Mouse (Mus musculus) ES-E14 (cell line): ENCODE data around the gene Ttf1.

Experiments used
- HCFC1 ChIP-seq: IDR thresholded peaks from 2 replicates; pipeline ENCODE4 v1.6.1; 2012; ENCODE audit warnings: low read length, inconsistent platforms, borderline replicate concordance; ENCODE audit not compliant: insufficient read depth
- ZC3H11A ChIP-seq: IDR thresholded peaks from 2 replicates; pipeline ENCODE4 v1.6.1; 2012; ENCODE audit warnings: low read depth, mild to moderate bottlenecking, inconsistent platforms, low read length, borderline replicate concordance
- ZNF384 ChIP-seq: IDR thresholded peaks from 2 replicates; pipeline ENCODE4 v1.6.1; 2012; ENCODE audit warnings: low read depth, low read length, inconsistent platforms

DNA sequence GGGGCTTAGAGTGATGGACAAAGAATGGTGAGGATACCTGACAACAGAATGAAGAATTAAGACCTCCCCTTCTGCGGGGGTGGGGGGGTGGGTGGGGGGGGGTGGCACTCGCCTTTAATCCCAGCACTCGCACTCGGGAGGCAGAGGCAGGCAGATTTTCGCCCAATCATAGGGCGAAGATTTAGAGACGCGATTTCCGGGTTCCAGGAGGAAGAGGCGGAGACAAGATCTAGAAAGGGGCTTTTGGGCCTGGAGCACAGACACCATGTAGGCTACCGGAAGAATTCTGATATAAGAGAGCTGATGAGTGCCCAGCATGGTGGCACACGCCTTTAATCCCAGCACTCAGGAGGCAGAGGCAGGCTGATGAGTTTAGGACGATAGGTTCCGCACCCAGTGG lies 39.6 kb downstream of the Ttf1 start:
- TF ChIP-seq ZC3H11A (no peak), HCFC1 (no peak), ZNF384 (no peak)
